Mouse (Mus musculus): Measurements from ENCODE around the gene Phf1.
A peak's percentile ranks its signal among the peaks of the same experiment; 100 is the strongest.

Phf1 gene

DNA sequence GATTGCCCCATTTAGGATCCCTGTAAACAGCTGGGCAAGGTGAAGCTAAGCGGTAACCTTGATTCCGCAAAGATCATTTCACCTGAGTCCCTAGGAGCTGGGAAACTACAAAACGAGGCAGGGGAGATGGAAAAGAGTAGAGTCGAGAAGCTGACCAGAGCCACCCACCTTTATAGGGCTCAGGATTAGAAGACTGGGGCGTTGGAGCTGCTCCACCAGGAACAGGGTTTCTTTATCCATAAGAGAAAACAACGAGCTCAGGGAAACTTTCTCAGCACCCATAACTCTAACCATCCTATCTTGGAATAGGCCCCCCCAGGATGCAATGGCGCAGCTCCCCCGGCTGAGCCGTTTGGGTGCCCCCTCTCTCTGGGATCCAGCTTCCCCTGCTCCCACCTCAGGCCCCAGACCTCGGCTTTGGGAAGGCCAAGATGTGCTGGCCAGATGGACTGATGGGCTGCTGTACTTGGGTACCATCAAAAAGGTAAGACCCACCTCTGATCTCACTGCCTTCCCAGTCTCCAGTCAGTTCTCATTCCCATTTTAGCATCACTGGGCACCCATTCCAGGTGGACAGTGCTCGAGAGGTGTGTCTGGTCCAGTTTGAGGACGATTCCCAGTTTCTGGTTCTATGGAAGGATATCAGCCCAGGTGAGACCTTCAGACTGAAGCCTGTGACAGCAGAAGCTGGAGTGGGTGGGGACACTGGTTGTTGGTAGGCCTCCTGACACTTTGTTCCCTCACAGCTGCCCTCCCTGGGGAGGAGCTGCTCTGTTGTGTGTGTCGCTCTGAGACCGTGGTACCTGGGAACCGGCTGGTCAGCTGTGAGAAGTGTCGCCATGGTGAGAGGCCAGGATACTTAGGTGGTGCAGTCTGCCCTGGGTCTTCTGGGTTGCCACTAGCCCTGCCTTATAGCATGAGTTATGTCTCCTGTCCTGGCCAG, 1.3 kb downstream of the Phf1 start:
- no peak for DNase-seq

DNA sequence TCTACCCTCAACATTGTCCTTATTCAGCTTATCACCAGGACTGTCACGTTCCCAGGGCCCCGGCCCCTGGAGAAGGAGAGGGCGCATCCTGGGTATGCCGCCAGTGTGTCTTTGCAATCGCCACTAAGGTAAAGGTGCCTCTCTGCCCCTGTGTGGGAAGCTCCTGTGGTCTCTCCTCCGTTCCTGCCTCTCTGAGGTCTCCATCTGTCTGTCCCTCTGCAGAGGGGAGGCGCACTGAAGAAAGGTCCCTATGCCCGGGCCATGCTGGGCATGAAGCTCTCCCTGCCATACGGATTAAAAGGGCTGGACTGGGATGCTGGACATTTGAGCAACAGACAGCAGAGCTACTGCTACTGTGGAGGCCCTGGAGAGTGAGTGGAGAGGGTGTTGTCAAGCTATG, 2.2 kb downstream of the Phf1 start:
- no peak for DNase-seq

DNA sequence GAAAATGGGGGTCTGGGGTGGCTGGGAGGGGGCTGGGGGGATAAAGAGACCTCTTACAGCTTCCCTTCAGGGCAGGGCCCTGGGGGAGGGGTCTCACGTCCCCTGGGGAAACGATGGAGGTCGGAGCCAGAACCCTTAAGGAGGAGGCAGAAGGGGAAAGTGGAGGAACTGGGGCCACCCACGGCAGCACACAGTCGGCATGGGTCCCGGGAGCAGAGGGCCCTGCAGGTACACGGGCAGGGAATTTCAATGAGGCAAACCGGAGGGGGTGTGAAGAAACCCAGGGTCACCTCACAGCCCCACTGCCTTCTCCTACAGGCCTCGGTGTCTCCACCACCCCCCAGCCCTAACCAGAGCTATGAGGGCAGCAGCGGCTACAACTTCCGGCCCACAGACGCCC, 3.6 kb downstream of the Phf1 start:
- no peak for DNase-seq

DNA sequence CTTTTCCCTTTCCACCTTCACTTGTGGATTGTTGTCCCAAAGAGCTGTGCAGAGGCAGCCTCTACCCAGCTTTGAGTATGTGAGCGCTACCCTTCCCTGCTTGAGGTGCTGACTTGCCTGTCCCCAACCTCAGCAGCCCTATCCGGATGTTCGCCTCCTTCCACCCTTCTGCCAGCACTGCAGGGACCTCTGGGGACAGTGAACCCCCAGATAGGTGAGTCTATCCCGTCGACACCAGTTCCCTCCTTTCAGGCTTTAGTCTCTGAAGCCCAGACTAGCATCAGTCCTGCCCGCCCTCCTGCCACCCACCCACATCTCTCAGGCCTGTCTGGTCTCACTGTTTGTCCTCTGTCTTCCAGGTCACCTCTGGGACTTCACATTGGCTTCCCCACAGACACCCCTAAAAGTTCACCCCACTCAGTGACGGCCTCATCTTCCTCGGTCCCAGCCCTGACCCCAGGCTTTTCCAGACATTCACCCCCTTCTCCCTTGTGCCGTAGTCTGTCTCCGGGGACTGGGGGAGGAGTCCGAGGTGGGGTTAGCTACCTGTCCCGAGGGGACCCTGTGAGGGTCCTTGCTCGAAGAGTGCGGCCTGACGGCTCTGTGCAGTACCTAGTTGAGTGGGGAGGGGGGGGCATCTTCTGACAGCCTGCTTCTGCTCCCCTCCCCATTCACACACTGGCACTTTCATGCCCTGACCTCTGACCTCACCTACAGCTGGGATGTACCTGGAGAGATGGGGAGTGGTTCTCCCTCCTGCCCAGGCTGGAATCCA, 4.3 kb downstream of the Phf1 start:
- no peak for DNase-seq

DNA sequence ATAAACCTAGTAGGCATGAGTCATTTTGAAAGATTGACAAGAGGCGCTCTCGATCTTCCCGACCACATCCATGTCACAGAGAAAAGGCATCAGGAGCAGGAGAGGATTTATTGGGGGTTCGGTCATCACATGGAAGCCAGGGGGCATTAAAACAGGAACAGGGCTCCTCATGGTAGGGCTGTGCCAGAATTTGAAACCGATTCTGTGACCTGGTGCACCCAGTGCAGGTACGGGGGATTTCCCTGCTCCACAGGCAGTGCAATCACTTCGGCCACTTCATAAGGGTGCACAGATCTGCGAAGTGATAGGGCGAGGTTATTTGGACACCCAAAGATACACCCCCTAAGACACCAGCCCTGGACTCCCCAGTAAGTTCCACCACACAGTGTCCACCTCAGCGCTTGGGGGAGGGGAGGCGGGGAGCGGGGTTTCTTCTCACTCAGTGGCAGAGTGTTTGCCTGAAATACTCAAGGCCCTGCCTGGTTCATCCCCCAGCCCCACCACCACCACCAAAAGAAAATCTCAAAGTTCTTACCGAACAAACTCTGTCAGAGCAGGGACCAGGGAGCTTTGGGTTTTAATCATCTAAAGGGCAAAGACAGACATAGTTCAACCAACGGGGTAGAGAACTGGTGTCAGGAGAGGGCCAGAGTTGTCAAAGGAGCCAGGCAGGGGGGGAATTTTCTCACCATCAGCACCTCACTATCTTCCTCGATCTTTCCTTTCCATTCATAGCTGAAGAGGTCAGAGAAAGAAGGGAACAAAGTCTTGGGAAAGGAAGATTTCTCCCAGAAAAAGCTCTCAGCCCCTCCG, 5.2 kb downstream of the Phf1 start:
- DNase-seq = no peak

DNA sequence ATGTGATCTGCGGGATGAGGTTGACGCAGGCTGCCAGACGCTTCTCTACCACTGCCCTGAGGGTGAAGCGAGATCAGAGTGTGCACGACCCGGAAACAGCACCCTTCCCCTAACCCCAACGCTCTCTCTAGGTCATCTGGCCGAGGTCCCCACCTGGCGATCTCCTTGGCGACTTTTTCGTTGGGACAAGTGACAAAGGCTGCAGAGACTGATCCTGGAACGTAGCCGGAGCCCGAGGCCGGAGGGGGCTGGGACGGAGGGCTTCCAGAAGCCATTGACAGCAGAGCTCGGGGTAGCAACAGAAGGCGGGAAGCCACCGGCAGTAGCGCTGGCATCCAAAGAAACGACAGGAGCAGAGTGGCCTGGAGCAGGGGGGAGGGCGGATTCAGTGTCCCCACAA, 5.9 kb downstream of the Phf1 start:
- DNase-seq = no peak

DNA sequence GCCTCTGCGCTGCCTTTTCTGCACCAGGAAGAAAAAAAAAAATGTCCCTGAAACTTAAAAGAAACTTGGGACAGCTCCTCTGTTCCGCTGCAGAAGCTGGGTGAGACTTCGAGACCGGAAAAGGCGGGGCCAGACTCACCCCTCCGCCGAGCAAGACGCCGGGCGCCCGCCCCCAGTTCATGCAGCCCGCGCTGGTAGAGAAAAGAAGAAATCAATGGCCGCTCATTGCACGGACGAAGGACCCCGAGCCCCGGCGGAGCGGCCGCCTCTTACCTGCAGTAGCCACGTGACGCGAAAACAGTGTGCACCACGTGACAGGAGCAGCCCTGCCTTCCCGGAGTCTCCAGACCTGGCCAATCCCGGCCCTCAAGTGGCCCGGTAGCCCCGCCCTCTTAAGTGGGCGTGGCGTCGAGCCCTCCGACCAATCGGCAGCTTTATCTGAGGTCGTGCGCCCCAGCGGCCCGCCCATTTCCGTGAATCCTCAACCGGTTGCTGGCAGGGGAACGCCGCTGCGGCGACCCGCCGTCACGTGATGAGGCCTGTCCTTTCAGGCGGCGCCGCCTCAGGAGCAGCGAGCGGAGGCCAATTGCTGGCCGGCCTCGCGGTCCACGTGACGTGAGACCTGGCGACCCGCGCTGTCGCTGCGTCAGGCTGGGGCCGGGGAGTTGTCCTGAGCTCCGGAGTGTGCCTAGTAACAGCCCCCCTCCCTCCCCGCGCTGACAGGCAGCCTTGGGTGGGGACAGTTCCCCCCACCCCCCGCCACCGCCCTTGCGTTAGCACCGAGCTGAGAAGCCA, 6.5 kb downstream of the Phf1 start, which contains the start of gene Cuta:
TSS of gene Cuta (minus strand) at position 392 of the 795 bp plus-strand sequence.
- peak; percentile 100 for DNase-seq

DNA sequence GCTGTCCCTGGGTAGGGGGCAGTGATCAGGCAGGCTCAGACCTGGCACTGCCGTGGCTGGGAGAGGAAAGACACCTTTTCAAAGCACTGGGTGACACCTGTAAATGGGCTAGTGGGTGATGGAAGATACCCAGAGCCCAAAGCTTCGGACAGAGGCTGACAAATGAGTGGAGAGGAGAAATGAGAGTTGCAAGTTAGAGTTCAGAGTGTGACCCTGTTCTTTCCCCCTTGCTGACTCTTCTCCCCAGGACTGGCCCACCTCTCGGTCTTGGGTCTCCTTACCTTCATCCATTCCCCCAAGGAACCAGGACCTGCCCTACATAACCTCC, 7.1 kb downstream of the Phf1 start:
- no peak for DNase-seq

DNA sequence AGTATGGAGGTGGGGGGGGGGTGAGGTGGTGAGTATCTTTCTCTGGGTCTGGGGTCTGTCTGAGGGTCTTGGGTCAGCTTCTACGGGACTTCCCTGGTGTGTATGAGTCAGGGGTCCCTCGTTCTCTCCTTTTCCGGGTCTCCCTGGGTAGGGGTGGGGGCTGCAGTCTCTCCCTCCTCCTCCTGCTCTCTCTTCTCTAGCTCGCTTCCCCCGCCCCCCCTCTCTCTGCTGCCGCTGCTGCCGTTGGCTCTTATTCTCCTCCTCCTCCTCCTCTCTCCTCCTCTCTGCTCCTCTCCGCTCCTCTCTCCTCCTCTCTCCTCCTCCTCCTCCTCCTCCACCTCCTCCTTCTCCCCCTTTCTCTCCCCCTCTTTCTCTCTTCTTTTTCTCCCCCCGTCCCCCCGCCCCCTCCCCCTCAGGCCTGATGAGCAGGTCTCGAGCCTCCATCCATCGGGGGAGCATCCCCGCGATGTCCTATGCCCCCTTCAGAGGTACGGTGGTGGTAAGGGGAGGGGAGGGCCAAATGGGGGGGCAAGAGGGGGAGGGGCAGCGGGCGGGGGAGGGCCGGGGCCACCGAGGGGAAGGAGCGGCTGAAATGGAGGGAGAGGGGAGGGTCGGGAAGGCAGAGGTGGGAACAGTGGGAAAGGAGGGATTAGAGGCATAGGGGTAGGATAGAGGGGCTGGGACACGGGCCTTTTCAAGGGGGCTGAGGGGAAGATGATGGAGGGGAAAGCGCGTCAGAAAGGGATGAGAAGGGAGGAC, 8.4 kb downstream of the Phf1 start, which contains the start of gene Syngap1:
TSS of gene Syngap1 (plus strand) at position 223 of the 759 bp plus-strand sequence.
- peak; percentile 25 for DNase-seq

DNA sequence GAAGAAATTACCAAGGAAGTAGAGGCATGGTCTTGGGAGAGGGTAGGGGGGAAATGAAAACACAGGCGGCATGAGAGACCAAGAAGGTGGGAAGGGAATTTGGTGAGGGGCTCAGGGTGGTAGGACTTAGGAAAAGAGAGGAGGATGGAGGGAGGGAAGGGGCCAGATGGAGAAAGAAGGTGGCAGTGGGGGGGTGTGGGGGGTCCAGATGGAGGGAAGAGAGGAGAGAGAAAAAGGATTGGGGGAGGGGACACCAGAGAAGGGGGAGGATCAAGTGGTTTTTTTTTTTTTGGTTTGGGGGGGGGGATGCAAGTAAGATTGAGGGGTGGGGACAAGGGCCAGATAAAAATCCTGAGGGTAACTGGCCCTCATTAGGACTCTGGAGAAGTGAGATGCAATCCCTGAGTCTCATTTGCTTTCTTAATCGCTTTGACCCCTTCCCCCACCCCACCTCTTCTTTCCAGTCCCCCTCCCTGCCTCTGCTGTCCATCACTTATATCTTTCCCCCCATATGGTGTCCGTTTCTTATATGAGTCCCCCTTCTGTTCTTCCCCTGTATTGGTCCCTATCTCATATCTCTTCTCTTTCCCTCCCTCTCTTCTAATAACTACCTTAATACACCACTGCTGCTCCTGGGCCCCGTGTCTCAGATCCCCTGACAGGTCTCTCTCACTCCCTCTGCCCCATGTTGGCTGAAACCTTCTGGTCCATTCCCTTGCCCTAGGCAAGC, 9.2 kb downstream of the Phf1 start:
- DNase-seq = no peak

DNA sequence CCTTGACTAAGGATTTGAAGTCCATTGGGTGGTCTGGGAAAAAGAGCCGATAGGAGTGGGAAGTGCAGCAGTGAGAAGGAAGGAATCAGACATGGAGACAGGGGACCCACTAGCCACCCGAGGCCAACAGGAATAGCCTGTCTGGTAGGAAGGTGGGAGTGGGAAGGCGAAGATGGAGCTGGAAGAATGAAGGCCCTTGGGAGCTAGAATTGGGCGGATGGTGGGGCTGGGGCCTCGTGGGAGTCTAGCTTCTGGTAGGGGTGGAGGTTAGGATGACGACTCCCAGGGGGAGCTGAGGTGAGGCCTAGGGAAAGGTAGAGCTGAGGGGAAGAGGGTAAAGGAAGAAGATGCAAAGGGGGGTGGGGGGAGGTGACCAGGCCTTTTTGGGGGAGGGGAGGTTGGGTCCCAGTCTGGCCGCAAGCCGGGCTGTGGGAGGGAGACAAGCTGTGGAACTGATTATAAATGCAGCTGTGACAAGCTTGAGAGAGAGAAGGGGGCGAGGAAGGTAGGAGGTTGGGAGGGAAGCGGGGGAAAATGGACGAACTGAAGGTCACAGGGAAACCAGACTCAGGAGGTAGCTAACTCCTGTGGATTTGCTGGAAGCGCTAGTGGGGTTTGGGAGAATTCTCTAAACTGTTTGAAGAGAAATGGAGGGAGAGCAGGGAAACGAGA, 13.1 kb downstream of the Phf1 start:
- no peak for DNase-seq

DNA sequence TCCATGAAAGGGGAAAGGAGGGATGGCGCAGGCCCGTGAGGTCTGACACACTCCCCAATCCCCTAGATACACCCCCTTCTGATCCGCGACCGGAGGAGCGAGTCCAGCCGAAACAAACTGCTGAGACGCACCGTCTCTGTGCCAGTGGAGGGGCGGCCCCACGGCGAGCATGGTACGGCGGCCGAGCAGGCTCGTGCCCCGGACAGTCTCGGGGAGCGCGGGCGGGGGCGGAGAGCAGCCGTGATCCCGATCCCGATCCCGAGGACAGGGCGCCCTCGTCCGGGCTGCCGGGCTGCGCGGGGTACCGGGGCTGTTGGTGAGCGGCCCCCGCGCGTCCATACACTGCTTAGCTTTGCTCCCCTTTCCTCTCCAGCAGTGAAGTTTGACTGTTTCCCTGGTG, 13.7 kb downstream of the Phf1 start:
- peak; percentile 32 for DNase-seq

DNA sequence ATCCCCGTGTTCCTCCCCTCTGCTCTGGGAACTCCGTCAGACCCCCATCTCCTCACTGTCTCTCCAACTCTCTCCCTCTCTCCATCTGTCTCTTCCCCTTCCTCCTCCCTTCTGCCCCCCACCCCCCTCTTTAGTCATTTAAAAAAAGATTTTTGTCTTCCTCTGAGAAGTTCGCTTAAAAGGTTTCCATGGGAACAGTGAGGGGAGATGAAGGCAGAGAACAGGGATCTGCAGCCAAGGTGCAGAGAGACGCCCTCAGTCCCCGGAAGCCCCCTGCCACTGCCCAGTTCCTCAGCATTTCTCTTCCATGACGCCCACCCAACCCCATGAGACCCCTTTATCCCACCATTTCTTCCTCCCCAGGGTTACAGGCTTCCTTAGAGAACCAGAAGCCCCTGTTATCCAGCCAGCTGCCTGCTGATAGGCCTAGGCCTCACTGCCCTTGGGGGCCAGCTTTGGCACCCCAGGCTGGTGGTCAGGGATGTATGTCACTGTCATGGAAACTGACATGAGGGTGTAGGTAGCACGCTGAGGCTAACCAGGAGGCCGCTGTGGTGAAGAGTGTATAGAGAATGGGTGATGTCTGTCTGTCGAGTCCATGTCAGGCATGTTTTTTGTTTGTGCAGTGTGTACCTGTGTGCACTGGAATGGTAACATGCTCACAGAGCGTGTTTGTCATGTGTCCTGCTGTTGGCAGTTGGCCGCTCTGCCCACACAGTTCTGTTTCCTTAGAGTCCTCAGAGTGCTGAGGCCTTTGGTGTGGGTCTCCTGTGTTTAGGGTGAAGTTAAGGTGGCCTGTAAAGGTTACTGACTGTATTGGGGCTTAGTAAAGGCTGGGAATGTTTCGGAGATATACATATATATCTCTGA, 14.6 kb downstream of the Phf1 start:
- DNase-seq = no peak

DNA sequence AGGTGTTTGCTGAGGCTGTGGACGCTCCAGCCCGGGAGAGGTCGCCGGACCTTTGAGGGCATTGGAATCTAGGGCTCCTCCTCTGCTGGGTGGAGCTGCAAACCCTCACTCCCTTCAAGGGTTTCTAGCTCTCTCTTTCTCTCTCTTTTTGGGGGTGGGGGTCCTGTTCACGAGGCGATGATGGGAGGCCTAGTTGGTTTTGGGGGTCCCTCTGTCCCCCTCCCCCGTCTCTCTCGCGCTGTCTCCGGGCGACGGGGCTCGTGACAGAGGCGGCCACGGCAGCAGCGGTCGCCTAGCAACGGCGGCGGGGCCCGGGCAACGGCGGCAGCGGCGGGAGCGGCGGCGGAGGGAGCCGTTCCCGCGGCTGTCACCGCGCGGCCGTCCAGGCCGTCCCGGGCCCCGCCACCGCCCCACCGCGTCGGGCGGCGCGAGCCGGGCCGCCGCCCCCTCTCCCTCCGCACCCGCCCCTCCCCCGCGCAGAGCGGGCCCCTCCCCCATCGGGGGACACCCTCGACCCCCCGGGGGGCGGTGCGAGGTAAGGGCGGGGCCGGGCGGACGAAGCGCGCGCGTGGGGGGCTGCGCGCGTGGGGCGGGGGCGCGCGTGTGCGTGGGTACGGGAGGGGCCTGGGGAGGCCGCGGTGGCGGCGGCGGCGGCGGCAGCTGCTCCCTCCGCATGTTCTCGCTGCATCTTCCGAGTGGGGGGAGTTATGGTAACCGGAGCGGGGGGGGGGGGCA, 15.6 kb downstream of the Phf1 start:
- peak; percentile 33 for DNase-seq

DNA sequence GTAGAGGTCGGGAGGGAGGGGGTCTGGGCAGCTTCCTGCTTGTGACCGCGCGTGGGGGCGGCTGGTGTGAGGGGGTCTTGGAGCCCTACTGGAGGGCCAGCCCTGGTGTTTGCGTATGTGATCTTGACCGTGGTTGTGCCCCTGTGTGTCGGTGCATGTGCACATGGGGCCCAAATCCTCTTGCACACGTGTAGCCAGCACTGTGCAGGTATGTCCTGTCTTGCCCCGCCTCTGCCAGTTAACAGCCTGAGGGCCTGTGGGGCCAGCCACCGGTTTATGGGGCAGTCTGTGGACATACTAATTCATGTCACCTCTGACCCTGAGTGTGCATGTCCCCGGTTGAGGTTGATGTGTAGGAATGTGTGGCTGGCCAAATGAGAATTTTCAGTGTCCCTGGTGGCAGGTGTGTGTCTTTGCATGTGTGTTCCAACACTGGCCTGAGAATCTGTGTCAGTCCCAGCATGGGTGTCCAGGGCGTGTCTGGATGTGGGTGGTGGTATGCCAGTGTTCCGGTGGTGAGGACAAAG, 16.3 kb downstream of the Phf1 start:
- no peak for DNase-seq

DNA sequence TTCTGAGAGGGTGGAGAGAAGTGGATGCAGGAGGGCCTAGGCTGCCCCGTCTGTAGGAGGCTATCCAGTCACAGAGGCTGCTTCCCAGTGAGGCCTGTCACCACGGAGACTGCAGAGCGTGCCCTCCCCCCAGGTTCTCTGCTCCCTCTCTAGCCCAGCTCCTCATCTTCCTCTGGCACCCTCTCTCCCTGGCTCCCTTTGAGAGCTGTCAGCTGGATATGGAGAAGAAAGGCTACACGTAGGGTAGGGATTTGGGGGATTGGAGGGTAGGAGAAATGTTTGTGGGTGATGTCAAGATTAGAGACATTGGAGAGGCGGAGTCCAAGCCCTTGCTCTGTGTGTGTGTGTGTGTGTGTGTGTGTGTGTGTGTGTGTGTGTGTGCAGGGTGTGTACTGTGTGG, 17.0 kb downstream of the Phf1 start:
- no peak for DNase-seq

DNA sequence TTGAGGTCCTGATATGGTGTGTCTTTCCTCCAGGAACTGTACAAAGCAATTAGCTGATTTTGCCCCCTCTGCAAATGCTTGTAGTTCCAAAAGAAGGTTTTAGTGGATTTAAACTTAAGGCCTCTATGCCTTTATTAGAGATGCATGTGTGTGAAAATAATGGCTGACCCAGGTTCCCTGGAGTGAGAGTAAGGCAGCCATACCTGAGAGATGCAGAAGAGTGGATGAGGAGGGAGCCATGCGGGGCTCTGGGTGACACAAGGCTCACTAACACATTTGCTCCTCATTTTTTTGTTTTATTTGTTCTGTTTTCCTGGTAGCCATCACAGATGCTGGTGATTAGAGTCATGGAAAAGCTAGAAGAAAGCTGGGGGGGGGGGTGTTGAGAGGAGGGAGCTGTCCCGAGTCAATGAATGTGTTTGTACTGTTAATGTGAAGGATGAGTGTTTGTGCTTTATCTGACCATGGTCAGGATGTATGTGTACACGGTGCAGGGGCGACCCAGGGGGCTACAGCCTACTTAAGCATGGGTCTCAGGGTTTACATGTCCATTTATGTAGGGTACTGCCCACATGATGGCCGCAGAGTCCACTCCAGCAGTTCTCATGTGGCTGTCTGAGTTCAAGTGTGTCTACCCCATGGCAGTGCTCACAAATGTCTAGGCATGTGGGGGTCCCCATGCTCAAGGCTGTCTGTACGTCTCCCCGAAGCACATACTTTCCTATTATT, 17.9 kb downstream of the Phf1 start:
- no peak for DNase-seq
